Mouse (Mus musculus): Measurements from ENCODE around the gene Rai2.

Gene Rai2

DNA sequence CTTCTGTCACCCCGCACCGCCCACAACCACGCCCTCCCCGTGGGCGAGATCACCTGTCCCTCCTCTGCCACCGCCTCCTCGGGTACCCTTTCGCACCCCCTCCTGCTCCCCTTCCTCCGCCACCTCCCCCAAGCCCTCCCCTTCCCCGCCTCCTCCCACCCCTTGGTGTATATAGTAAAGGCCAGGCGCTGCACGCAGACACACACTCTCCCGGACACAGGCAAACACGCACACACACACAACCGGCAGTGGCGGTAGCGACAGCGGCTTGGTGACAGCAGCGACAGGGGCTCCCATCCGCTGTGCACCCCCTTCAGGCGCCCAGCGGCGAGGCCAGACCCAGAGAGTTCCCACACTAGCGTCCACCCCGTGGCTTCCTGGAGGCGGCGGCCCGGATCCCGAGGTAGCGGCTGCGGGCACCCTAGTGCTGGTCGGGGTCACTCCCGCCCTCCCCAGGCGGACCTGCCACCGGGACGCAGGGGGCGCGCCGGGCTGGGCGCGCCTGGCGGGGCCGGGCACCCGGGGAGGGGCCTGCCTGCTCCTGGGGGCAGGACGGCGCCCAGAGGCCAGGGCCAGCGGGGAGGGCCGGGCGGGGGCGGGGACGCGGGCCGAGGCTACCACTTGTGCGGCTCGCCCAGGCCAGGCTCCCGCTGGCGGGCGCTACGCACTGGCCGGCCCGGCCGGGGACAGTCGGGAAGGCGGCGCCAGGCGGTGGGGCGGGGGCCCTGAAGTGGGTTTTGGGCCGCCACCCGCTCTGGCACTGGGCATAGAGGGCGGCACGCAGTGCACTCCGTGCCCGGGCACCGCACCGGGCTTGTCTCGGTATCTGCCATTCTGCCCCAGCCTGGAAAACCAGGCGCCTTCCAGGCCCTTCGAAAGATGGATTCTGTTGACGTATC, at the start of gene Rai2:
Gene Rai2 (plus strand): TSS at position 205 of the 899 bp plus-strand sequence.
- DNase-seq, result peak; percentile 47 to 53

DNA sequence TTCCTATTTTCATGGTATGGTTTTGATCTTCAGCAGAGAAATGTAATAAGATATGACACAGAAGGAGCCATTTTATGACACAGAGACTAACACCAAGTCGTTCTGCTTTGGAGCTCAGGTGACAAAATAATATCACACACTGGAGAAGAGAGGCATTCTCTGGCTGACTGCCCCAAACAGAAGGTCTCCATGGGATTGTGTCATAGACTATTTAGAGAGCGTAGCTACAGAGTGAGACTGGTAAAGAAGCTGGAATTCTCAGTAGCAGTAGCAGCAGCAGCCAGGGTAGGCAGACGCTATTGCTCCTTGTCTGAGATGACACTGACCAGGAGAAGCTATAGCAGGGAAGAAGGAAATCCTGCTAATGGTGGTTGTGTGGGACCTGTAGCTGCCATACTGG, 27.5 kb upstream of the Rai2 start:
- DNase-seq, result no peak

DNA sequence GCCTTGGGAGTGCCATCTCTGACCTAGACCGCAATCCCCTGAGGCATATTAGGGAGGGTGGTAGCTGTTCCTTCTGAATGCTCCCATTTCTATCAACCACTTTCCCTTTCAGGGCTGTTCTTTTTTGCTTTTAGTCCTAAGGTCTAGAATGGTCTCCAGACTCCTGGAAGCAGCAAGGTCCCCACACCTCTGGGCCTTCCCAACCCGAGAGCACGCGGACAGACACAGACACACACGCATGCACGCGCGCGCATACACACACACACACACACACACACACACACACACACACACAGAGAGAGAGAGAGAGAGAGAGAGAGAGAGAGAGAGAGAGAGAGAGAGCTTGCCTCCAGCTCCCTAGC, 385 bp upstream of the Rai2 start:
- DNase-seq, result no peak

DNA sequence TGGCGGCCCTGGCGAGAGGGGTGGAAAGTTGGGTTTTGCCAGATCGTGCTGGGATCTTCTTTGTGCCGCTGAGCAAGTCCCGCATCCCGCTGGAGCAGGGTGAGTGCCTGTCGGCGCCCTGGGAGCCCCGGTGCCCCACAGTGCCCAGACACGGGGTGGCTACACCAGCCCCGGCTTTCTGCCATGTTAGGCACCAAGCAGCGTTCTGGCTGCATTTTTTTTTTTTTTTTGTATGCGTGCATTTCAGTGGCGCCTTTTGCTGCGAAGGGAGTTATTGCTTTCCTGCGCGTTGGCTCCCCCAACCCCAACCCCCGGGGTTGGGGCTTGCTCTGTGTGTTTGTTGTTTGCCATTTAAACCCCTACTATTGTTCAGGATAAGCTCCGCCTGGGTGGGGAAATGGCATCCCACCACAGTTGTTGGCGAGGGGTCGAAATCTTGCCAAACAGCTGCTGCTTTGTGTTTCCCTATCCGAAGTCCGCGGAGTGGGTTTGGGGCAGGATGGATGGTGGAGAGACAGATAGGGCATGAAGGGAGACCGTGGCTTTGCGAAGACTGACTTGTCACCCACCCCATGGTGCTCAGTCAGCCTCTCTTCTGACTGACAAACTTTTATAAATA, 1.0 kb downstream of the Rai2 start:
- no peak for DNase-seq

DNA sequence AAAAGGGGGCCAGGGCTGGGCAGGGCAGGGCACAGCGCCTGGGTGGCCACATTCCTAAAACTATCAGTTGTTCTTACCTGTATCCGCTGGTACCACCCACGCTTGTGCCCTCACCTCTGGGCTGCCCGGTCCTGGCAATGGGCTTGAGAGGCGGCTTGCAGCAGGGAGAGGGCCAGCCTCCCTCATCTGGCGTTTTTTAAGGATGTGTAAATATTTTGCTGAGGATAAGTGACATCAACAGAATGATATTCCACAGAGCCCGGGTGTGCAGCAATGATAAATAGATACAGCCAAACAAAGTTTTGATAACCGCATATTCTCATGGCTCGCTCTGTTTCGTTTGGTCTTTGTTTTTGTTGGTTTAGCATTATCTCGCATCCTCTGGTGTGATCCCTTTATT, 1.7 kb downstream of the Rai2 start:
- no peak for DNase-seq

DNA sequence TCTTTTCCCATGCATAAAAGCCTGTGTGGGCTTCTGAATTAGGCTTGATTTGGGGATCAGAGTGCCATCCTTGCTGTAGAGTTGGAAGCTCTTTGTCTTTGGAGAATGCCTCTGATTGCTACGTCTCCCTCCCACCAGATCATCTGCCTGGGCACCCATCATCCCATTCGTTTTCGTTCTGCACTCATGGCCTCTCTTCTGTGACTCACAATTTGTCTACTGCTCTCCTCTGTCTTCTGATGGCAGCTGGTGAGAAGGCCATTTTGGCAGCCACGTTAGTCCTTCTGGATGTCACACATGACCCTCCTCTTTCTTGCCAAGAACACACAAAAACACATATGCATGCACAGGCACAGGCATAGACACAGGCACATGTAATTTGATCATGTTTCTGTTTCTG, 4.2 kb downstream of the Rai2 start:
- no peak for DNase-seq

DNA sequence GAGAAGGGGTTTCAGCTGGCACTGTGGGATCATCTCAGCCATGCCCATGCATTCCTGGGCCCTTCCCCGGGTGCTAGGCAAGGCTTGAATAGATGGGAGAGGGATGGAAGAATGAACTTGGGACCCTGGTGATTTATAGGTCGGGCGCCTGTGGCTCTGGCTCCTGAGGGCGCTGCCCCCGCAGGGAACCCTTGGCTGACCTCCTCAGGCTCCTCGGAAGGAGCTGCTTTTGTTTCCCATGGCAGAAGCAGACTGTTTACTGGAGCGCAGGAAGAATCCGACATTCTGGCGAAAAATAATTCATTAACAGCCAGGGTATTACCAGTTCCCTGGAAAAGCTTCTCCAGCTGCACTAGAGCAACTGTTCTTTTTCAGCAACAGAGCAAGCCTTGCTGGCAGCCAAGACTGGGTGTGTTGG, 6.5 kb downstream of the Rai2 start:
- DNase-seq, result peak; percentile 37 to 59

DNA sequence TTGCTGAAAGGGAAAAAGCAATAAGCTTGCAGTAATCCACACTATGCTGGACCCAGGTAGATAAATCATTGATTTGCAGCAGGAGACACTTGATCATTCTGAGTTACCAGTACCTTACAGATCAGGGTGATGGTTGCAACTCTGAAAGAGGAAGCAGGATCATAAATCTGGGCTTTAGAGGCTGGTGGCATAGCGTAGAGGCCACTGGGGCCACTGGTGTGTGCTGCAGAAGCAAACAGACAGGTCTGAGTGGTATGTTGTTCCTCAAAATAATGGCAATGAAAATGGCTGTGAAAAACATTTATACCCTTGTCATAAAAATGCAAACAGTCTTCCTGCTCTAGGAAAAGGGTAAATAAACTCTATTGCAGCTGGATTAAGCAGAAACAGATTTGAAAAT, 9.4 kb downstream of the Rai2 start:
- no peak for DNase-seq

DNA sequence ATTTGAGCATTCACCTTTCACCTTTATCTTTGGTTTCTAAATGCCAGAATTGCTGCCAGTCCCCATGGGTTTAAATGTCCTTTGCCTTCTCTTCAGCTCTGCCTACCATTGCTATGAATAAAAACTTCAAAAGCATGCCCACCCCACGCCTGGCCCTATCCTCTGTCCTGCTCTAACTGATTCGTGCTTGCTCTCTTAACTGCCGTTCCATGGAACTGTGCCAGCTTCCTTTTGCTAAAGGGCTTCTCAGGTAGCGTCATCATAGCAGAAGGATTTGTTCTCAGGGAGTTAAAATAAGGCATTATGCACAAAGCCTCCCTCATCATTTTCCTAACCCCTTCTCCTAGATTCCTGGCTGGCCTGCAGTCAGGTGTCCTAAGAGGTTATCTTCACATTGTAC, 11.6 kb downstream of the Rai2 start:
- no peak for DNase-seq

DNA sequence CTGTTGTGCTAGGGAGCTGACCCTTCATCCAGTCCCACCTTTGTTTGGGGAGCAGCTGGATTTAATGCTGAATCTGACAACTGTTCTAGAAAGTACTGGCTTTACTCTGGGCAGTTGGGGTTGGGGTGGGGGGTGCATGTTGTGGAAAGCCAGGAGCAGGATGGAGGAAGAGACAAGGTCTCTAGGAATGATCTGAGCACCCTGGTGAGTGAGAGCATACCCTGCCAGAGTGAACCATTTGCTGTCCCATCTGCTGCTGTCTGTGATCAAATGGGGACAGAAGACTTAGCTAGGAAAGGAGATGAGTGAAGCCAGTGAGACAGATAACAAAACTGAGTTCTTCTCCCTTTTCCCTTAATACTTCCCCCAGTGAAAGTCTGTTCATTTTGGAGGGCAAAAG, 13.2 kb downstream of the Rai2 start:
- no peak for DNase-seq

DNA sequence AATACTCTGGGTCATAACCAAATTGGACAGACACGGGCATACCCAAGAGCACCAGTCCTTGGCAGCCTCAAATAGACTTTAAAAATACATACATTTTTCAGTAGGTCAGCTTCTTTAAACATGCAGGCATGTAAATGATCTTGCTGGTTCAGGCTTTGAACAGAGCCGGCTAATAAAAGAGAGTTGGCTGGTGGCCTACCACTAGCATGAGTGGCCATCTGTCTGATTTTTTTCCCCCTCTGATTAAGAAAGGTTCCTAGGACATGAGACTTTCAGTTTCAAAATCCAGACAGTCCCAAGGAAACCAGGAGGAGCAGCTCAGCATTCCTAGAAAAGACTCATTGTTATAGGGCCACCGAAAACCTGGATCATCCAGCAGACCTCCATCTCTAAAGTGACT, 15.0 kb downstream of the Rai2 start:
- DNase-seq, result no peak

DNA sequence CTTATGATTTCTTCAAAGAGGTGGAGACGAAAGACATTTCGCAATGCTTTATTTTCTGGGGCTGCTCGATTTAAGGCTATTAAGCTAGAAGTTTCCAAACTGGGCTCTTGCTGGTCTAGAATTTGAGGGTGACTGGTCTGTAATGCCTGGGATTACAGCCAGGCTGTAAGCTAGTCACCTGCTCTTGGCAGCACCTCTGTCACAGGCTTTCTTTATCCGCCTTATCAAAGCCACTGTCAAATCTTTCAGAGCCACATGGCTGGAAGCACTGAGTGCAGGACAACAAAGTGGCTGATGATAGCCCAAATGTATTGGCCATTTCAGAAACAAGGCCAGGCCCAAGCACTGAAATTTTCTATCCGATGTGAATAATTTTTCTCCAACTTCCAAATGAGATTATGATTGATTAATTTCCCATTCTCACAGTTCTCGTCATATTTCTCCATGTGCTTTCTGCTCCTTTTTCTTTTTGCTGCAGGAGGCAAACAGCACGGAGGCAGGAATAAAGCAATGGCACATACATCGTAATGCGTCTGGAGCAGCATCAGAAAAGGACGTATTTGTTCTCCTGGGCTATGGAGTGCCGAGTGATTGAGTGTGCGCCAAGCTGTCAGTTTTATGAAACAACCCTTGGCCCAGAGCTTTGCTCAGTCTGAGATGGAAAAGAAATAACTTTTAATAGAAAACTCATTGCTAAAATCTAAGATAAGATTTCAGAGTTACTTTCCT, 16.9 kb downstream of the Rai2 start:
- DNase-seq, result no peak

DNA sequence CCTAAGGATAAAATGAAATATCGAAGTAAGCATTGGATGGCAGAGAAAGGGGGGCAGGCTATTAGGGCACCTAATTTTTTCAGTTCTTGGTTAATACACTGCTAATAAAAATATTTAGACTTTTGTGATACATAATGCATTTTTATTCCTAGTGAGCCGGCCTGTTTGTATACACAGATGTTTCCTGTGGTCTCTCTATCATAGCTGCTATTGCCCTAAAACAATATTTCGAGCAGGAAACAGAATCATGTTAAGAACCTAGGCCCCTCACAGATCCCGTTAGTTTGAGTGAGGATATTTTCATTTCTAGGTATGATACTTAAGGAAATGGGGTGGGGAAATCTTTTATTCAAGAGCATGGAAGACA, 17.4 kb downstream of the Rai2 start:
- no peak for DNase-seq

DNA sequence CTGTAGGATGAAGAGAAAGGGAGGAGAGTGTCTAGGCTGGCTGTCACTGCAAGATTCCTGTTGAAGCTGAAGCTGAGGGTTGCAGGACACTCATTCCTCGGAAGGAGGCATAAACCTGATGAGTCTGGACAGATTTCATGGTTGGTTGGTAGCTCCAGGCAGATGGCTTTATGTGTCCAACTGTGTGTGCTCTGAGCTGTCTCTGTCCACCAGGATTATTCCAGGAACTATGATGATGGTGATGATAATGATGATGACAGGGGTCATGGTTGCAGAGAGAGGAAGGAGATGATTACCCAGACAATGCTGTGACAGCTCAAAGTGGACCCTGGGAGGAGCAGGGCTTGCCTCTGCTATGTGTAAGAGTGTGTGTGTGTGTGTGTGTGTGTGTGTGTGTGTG, 22.5 kb downstream of the Rai2 start:
- DNase-seq, result no peak

DNA sequence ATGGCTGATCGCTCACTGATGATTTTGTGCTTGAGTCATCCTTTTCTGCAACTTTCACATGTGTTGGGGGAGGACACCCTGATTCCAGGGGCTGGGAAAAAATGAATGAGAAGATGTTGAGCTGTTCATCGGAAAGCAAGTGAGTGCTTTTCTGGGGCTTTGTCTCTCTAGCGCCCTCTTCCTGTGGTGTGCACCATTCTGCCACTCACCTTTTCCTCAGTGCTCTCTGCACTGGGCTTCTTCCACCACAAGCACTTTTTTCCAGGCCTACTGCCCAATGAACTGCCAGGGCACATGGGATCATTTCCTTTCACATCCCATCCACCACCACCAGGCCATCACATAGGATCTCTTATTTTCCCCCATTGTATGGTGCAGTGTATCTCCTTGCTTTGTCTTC, 26.2 kb downstream of the Rai2 start:
- no peak for DNase-seq

DNA sequence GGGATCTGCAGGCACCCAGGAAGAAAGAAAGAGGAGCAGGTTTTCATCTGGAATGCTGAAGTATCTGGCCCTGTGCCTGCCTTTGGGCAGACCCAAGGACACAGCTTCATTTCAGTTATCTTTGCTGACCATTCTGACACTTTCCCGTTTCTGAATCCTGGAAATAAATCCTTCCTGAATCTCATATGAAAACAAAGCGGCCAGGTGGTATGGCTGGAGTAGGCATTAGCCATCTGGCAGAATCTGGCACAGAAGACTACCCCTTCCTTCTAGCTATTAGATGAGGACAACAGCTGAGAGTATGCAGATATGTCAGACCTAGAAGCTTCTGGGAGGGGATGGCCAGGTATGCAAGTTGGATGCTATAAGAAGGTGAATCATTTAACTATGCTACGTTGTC, 28.4 kb downstream of the Rai2 start:
- no peak for DNase-seq

DNA sequence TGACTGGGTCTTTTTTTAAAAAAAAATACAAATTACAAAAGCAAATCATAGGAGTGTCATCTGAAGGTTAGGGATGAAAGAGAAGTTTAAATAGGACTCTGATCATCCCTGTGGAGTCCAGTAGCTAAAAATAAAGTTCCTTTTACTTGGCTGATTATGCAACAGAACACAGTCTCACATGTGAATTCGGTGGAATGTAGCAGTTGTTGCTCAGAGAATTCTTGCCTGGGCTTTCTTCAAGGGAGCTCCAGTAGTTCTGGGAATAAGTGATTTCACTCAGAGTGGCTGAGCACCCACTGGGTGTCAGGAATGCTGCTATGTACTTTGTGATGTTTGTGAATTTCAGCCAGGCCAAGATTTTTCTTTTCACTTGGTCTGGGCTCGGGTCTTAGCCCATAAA, 30.5 kb downstream of the Rai2 start:
- DNase-seq, result peak in 1 of 2 experiments; percentile 21

DNA sequence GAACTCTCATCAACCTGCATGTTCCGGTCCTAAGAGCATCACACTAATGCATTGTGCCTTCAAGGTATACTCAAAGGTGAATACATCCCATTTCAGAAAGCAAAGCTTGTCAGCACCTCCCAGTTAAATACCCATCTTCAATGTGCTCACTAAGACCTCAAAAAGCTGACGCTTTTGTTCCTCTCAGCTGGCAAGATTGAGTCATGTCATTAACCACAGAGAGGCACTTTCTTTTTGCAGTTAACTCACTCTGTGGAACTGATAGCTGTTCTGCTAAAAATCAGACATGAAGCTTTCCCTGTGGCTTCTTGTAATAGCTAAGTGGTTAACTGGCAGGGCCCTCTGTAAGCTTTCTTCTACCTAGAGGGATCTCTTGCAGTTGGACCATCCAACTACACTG, 36.6 kb downstream of the Rai2 start:
- no peak for DNase-seq

DNA sequence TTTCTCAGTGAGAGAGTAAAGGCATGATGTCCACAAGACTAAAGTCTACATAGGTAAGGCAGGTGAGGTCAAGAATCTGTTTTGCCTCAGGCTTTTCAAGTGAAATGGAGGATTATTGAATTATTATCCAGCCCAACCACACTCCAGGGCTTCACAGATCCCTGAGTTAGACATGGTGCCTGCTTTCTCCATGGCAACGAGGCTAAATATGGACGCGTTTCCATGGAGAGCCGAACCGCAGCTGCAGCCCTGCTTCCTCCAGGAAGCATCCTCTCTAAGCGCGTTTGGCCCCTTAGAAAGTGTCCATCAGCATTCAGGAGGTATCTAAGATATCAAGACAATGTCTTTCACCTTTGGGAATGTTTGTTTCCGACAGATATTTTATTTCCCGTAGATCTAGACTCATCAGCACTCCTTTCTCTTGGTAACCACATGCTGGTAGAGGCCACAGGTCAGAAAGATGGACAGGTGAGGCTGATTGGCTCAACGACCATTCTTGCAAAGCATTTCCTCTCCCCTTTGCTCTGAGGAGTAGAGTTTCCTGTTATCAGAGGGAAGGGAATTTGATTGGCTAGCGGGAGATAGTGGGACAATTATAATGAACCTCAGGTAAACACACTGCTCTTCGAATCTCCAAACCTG, 59.6 kb downstream of the Rai2 start:
- DNase-seq, result no peak

DNA sequence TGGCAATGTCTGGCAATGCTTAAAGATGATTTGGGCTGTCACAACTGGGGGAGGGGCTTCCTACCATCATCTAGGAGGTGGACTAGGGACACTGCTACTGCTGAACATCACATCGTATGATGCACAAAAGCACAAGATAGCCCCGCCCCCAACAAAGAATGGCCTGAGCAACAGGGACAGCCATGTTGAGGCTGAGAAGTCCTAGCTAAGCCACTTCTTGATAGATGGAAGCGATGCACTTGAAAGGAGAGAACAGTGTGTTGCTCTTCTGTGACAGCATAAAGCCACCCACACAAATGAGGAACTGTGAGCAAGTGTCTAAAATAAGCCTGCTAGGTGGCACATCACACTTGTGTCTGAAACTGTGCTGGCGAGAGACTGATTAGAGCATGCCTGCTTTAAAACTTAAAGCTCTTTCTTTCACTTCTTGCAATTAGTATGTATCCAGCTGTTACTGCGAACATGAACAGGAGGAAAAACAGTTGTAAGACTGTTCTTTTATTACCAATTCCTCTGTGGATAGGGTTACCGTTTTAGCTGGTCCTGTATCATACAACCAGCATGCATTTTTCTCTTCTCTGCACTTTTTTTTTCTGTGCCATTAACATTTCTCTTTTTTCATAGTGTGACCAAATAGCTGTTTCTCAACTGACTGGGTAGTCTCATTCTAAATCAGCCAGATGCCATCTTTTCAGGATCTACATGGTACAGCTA, 63.6 kb downstream of the Rai2 start:
- DNase-seq, result no peak

DNA sequence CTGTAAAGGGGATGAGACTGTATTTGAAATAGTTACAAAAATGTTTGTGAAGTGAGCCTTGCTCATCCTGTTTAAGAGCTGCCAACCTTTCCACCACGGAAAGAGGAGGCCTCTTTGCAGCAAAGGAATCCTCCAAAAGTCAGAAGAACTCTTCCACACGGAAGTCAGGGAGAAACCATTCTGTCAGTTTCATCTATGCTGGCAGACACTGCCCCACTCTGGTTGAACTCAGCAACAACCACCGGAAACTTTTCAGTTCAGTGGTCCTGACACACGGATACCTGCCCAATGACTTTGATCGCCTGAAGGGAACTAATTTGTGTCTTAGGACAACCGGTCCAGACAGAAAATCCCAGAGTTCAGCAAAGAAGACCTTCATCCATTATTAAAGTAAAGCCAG, 73.3 kb downstream of the Rai2 start:
- DNase-seq, result peak in 1 of 2 experiments; percentile 25

DNA sequence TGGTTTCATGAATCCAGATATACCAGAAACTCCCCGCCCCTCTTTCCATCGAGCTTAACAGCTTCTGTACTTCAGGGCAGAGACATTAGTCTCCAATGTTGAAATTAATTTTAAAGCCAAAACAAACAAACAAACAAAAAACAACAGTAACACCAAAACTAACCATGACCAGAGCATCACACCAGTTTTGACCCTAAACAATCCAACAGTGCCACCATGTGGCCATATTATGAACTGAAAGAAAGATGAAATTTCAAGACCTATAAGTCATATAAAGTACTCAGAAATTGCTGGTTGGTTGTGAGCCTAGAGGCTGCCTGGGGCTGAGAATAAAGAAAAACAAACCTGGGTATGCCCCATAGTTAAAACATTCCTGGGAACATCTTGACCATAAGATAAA, 109.3 kb downstream of the Rai2 start:
- DNase-seq, result peak in 1 of 2 experiments; percentile 16

All from kidney, adult 8-10 months (tissue).